Mouse (Mus musculus): ENCODE results near the gene Ylpm1.

- TF ChIP-seq CTCF (IDR thresholded peaks at IDR 0.05; ENCODE audit: control insufficient read depth, insufficient read depth, insufficient read length) (no peak), USF1 (IDR thresholded peaks at IDR 0.05; ENCODE audit: low read depth) (no peak), MYOD1 (IDR thresholded peaks at IDR 0.05; ENCODE audit: control insufficient read depth, insufficient read length, low read depth) (no peak), MYOG (IDR thresholded peaks at IDR 0.05; ENCODE audit: control insufficient read depth, extremely low read depth, insufficient read length) (no peak), MAX (IDR thresholded peaks at IDR 0.05) (no peak)
These were observed 74.9 kb downstream of the Ylpm1 start for GRCm38 (mm10) chr12:85071043-85071442.

Measured in C2C12 (cell line).